Mouse (Mus musculus): ENCODE results near the gene Nav2. TPM values are rescaled to one million over a fixed set of nuclear protein-coding genes. Genes with fewer than 3 reads are reported as not detected.
A peak's percentile ranks its signal among the peaks of the same experiment; 100 is the strongest.

The Nav2 gene
- polyA plus RNA-seq, 1 experiment from 2014 or later, result 8.3 TPM

GRCm38 (mm10) chr7:48959316-48959661 lies 50.8 kb downstream of the Nav2 start:
- Histone ChIP-seq H3K9me3 (replicated peaks) (no peaks in the 10 kb centered on the region), H3K36me3 (no peaks in the 10 kb centered on the region), H3K4me1 (peaks cover 30% of the 10 kb centered on the region), H3K27me3 (ENCODE audit: low read depth, poor library complexity, severe bottlenecking) (peaks cover 86% of the 10 kb centered on the region), H3K27ac (no peak overlapping the region), H3K4me3 (peak overlapping the region; percentile 50)
- DNase-seq (ENCODE audit: low spot score), result peak; percentile 54
- 12% methylated on average over 13 of the region's 13 CpGs for WGBS

GRCm38 (mm10) chr7:48960152-48960551 lies 51.6 kb downstream of the Nav2 start:
- Histone ChIP-seq H3K36me3 (no peaks in the 10 kb centered on the region), H3K9me3 (replicated peaks) (no peaks in the 10 kb centered on the region), H3K4me3 (no peak overlapping the region), H3K27ac (no peak overlapping the region), H3K27me3 (ENCODE audit: low read depth, poor library complexity, severe bottlenecking) (peaks cover 90% of the 10 kb centered on the region), H3K4me1 (peaks cover 36% of the 10 kb centered on the region)
- DNase-seq (ENCODE audit: low spot score), result no peak
- WGBS, result 10% methylated on average over 10 of the region's 10 CpGs

- Histone ChIP-seq H3K27me3 (ENCODE audit: low read depth, poor library complexity, severe bottlenecking) (peaks cover 81% of the 10 kb centered on the region), H3K9me3 (replicated peaks) (no peaks in the 10 kb centered on the region), H3K4me1 (peaks cover 36% of the 10 kb centered on the region), H3K27ac (no peak overlapping the region), H3K4me3 (no peak overlapping the region), H3K36me3 (no peaks in the 10 kb centered on the region)
- WGBS, result 57% methylated on average over 8 of the region's 8 CpGs
- no peak for DNase-seq (ENCODE audit: low spot score)
Measured at GRCm38 (mm10) chr7:48961501-48961900, 53.0 kb downstream of the Nav2 start.

GRCm38 (mm10) chr7:48961935-48962334 lies 53.4 kb downstream of the Nav2 start:
- no peak overlapping the region for H3K4me3 ChIP-seq
- DNase-seq (ENCODE audit: low spot score), result no peak
- H3K4me1 ChIP-seq, result peaks cover 36% of the 10 kb centered on the region
- H3K9me3 ChIP-seq (replicated peaks), result no peaks in the 10 kb centered on the region
- H3K27me3 ChIP-seq (ENCODE audit: low read depth, poor library complexity, severe bottlenecking), result peaks cover 77% of the 10 kb centered on the region
- H3K36me3 ChIP-seq, result no peaks in the 10 kb centered on the region
- no peak overlapping the region for H3K27ac ChIP-seq
- 77% methylated on average over 4 of the region's 4 CpGs for WGBS

GRCm38 (mm10) chr7:48963112-48963511 lies 54.6 kb downstream of the Nav2 start:
- H3K4me3 ChIP-seq, result no peak overlapping the region
- WGBS, result 46% methylated on average over 5 of the region's 5 CpGs
- no peaks in the 10 kb centered on the region for H3K9me3 ChIP-seq (replicated peaks)
- no peak for DNase-seq (ENCODE audit: low spot score)
- peaks cover 66% of the 10 kb centered on the region for H3K27me3 ChIP-seq (ENCODE audit: low read depth, poor library complexity, severe bottlenecking)
- H3K27ac ChIP-seq, result no peak overlapping the region
- H3K36me3 ChIP-seq, result no peaks in the 10 kb centered on the region
- peaks cover 36% of the 10 kb centered on the region for H3K4me1 ChIP-seq

GRCm38 (mm10) chr7:48963554-48963953 lies 55.0 kb downstream of the Nav2 start:
- DNase-seq (ENCODE audit: low spot score), result no peak
- peaks cover 66% of the 10 kb centered on the region for H3K27me3 ChIP-seq (ENCODE audit: low read depth, poor library complexity, severe bottlenecking)
- peaks cover 35% of the 10 kb centered on the region for H3K4me1 ChIP-seq
- H3K9me3 ChIP-seq (replicated peaks), result no peaks in the 10 kb centered on the region
- H3K4me3 ChIP-seq, result no peak overlapping the region
- no peak overlapping the region for H3K27ac ChIP-seq
- WGBS, result 37% methylated on average over 4 of the region's 4 CpGs
- no peaks in the 10 kb centered on the region for H3K36me3 ChIP-seq

GRCm38 (mm10) chr7:48965796-48966512 lies 57.4 kb downstream of the Nav2 start:
- peaks cover 42% of the 10 kb centered on the region for H3K27me3 ChIP-seq (ENCODE audit: low read depth, poor library complexity, severe bottlenecking)

GRCm38 (mm10) chr7:48981013-48981412 lies 72.5 kb downstream of the Nav2 start:
- WGBS, result 71% methylated on average over 7 of the region's 7 CpGs
- H3K36me3 ChIP-seq, result no peaks in the 10 kb centered on the region
- DNase-seq (ENCODE audit: low spot score), result no peak
- H3K27ac ChIP-seq, result no peak overlapping the region
- no peaks in the 10 kb centered on the region; the same call in 1 of the 2 replicates for H3K27me3 ChIP-seq (ENCODE audit: low read depth, poor library complexity, severe bottlenecking)
- no peaks in the 10 kb centered on the region for H3K9me3 ChIP-seq (replicated peaks)
- H3K4me3 ChIP-seq, result no peak overlapping the region
- H3K4me1 ChIP-seq, result peaks cover 16% of the 10 kb centered on the region

More at GRCm38 (mm10) chr7:48965796-48966512, 57.4 kb downstream of the Nav2 start:
- DNase-seq (ENCODE audit: low spot score), result no peak
- Histone ChIP-seq H3K4me3 (no peak overlapping the region), H3K36me3 (no peaks in the 10 kb centered on the region), H3K9me3 (replicated peaks) (no peaks in the 10 kb centered on the region), H3K4me1 (peaks cover 17% of the 10 kb centered on the region), H3K27ac (no peak overlapping the region)
- 76% methylated on average over 12 of the region's 12 CpGs for WGBS

GRCm38 (mm10) chr7:48981814-48982213 lies 73.3 kb downstream of the Nav2 start:
- Histone ChIP-seq H3K4me3 (no peak overlapping the region), H3K27me3 (ENCODE audit: low read depth, poor library complexity, severe bottlenecking) (no peaks in the 10 kb centered on the region; the same call in 1 of the 2 replicates), H3K27ac (no peak overlapping the region), H3K36me3 (no peaks in the 10 kb centered on the region), H3K4me1 (peaks cover 16% of the 10 kb centered on the region), H3K9me3 (replicated peaks) (no peaks in the 10 kb centered on the region)
- 78% methylated on average over 3 of the region's 3 CpGs for WGBS
- DNase-seq (ENCODE audit: low spot score), result no peak

GRCm38 (mm10) chr7:48982573-48982972 lies 74.1 kb downstream of the Nav2 start:
- whole genome bisulfite sequencing, result 76% methylated on average over 7 of the region's 7 CpGs
- Histone ChIP-seq H3K27me3 (ENCODE audit: low read depth, poor library complexity, severe bottlenecking) (0 out of 2 replicates have a peak, but pooled peaks cover under 1% of the 10 kb centered on the region), H3K9me3 (replicated peaks) (no peaks in the 10 kb centered on the region), H3K27ac (no peak overlapping the region), H3K36me3 (no peaks in the 10 kb centered on the region), H3K4me1 (peaks cover 16% of the 10 kb centered on the region), H3K4me3 (no peak overlapping the region)
- DNase-seq (ENCODE audit: low spot score), result no peak

- WGBS, result 62% methylated on average over 8 of the region's 8 CpGs
- H3K27me3 ChIP-seq (ENCODE audit: low read depth, poor library complexity, severe bottlenecking), result peaks cover 26% of the 10 kb centered on the region
- peaks cover 12% of the 10 kb centered on the region for H3K4me1 ChIP-seq
Measured at GRCm38 (mm10) chr7:48991911-48992552, 83.5 kb downstream of the Nav2 start.

GRCm38 (mm10) chr7:48995171-48995570 lies 86.7 kb downstream of the Nav2 start:
- peak; percentile 44 for DNase-seq (ENCODE audit: low spot score)

More at GRCm38 (mm10) chr7:48991911-48992552, 83.5 kb downstream of the Nav2 start:
- H3K36me3 ChIP-seq, result no peaks in the 10 kb centered on the region
- no peaks in the 10 kb centered on the region for H3K9me3 ChIP-seq (replicated peaks)
- H3K4me3 ChIP-seq, result no peak overlapping the region
- no peak overlapping the region for H3K27ac ChIP-seq
- no peak for DNase-seq (ENCODE audit: low spot score)

GRCm38 (mm10) chr7:48995701-48996100 lies 87.2 kb downstream of the Nav2 start:
- DNase-seq (ENCODE audit: low spot score), result no peak
- Histone ChIP-seq H3K4me1 (peaks cover 12% of the 10 kb centered on the region), H3K27me3 (ENCODE audit: low read depth, poor library complexity, severe bottlenecking) (peaks cover 22% of the 10 kb centered on the region), H3K36me3 (no peaks in the 10 kb centered on the region), H3K9me3 (replicated peaks) (no peaks in the 10 kb centered on the region), H3K27ac (peak overlapping the region; percentile 67), H3K4me3 (no peak overlapping the region)
- WGBS, result 71% methylated on average over 8 of the region's 8 CpGs

More at GRCm38 (mm10) chr7:48995171-48995570, 86.7 kb downstream of the Nav2 start:
- Histone ChIP-seq H3K4me3 (peak overlapping the region; percentile 11), H3K36me3 (no peaks in the 10 kb centered on the region), H3K27ac (peak overlapping the region; percentile 67), H3K4me1 (peaks cover 12% of the 10 kb centered on the region), H3K27me3 (ENCODE audit: low read depth, poor library complexity, severe bottlenecking) (peaks cover 22% of the 10 kb centered on the region), H3K9me3 (replicated peaks) (no peaks in the 10 kb centered on the region)
- 17% methylated on average over 13 of the region's 13 CpGs for WGBS
